Mouse (Mus musculus): ENCODE results near the gene Tbc1d16. TPM values are rescaled to one million over a fixed set of nuclear protein-coding genes. Genes with fewer than 3 reads are reported as not detected.

Gene Tbc1d16
- total RNA-seq, 2 experiments from 2014 or later = 0.09 to 0.38 TPM

- no peak for ATAC-seq (replicated peaks; ENCODE audit: low FRiP score, poor library complexity, severe bottlenecking)
Observed at GRCm38 (mm10) chr11:119095441-119095840, 132.9 kb downstream of the Tbc1d16 start.

GRCm38 (mm10) chr11:119093322-119093721, 135.0 kb downstream of the Tbc1d16 start:
- no peak for ATAC-seq (replicated peaks; ENCODE audit: low FRiP score, poor library complexity, severe bottlenecking)

Other genes starting within 250 kb of the Tbc1d16 start
- not detected in 2 replicates for gene Enpp7, start 240.3 kb downstream of the Tbc1d16 start, total RNA-seq (2015; ENCODE audit: low replicate concordance)
- not detected in 2 replicates for gene Enpp7, start 240.3 kb downstream of the Tbc1d16 start, total RNA-seq (2017; ENCODE audit: low replicate concordance)
- 0.19 and 0.42 TPM in 2 replicates for gene Cbx2, start 205.5 kb downstream of the Tbc1d16 start, total RNA-seq (2015; ENCODE audit: low replicate concordance)
- not detected in 2 replicates for gene Cbx2, start 205.5 kb downstream of the Tbc1d16 start, total RNA-seq (2017; ENCODE audit: low replicate concordance)
- 0.38 and 0.42 TPM in 2 replicates for gene Cbx8, start 187.5 kb downstream of the Tbc1d16 start, total RNA-seq (2015; ENCODE audit: low replicate concordance)
- 0.70 and 1.4 TPM in 2 replicates for gene Cbx8, start 187.5 kb downstream of the Tbc1d16 start, total RNA-seq (2017; ENCODE audit: low replicate concordance)
- 4.8 and 7.7 TPM in 2 replicates for gene Cbx4, start 142.3 kb downstream of the Tbc1d16 start, total RNA-seq (2015; ENCODE audit: low replicate concordance)
- gene Cbx4, start 142.3 kb downstream of the Tbc1d16 start, total RNA-seq (2017; ENCODE audit: low replicate concordance) = 4.3 and 9.4 TPM in 2 replicates
- not detected in 2 replicates for gene Ccdc40, start 73 bp upstream of the Tbc1d16 start, total RNA-seq (2015; ENCODE audit: low replicate concordance)
- 0.56 and 1.5 TPM in 2 replicates for gene Ccdc40, start 73 bp upstream of the Tbc1d16 start, total RNA-seq (2017; ENCODE audit: low replicate concordance)
- 4.6 and 10.6 TPM in 2 replicates for gene Gaa, start 39.4 kb upstream of the Tbc1d16 start, total RNA-seq (2015; ENCODE audit: low replicate concordance)
- 5.5 and 7.1 TPM in 2 replicates for gene Gaa, start 39.4 kb upstream of the Tbc1d16 start, total RNA-seq (2017; ENCODE audit: low replicate concordance)
- gene Eif4a3, start 71.6 kb upstream of the Tbc1d16 start, total RNA-seq (2015; ENCODE audit: low replicate concordance) = 71.5 and 81.1 TPM in 2 replicates
- 44.6 and 45.7 TPM in 2 replicates for gene Eif4a3, start 71.6 kb upstream of the Tbc1d16 start, total RNA-seq (2017; ENCODE audit: low replicate concordance)
- not detected in 2 replicates for gene Card14, start 79.3 kb upstream of the Tbc1d16 start, total RNA-seq (2015; ENCODE audit: low replicate concordance)
- gene Card14, start 79.3 kb upstream of the Tbc1d16 start, total RNA-seq (2017; ENCODE audit: low replicate concordance) = not detected in 2 replicates
- 0.77 and 4.2 TPM in 2 replicates for gene Sgsh, start 127.0 kb upstream of the Tbc1d16 start, total RNA-seq (2015; ENCODE audit: low replicate concordance)
- gene Sgsh, start 127.0 kb upstream of the Tbc1d16 start, total RNA-seq (2017; ENCODE audit: low replicate concordance) = 1.5 and 3.2 TPM in 2 replicates
- gene Slc26a11, start 127.1 kb upstream of the Tbc1d16 start, total RNA-seq (2015; ENCODE audit: low replicate concordance) = not detected in 2 replicates
- 0.70 TPM in 1 of 2 replicates, not detected in the other for gene Slc26a11, start 127.1 kb upstream of the Tbc1d16 start, total RNA-seq (2017; ENCODE audit: low replicate concordance)
- gene Rnf213, start 164.6 kb upstream of the Tbc1d16 start, total RNA-seq (2015; ENCODE audit: low replicate concordance) = 90.7 and 93.4 TPM in 2 replicates
- 77.5 and 79.4 TPM in 2 replicates for gene Rnf213, start 164.6 kb upstream of the Tbc1d16 start, total RNA-seq (2017; ENCODE audit: low replicate concordance)